Mouse (Mus musculus) liver, embryonic 11.5 days (tissue): ENCODE results near the gene Frmd8. TPM values are rescaled to one million over a fixed set of nuclear protein-coding genes. Genes with fewer than 3 reads are reported as not detected.

ENCODE experiments used
- ATAC-seq: fragments of 200-750 bp; cut with Nextera tagmentation; replicated peaks from 2 replicates; pipeline ENCODE4 v1.8.0; 2017; ENCODE audit warnings: moderate number of reproducible peaks, mild to moderate bottlenecking, moderate TSS enrichment, moderate library complexity; ENCODE audit not compliant: low FRiP score
- DNase-seq: peaks from one replicate; pipeline ENCODE4 v3.0.0-alpha.2; 2017; ENCODE audit warnings: low spot score
- H3K27ac ChIP-seq: fragments of 300-500 bp; sonication (generic); 2 replicates; pipeline ENCODE4 v1.5.1; 2014; ENCODE audit warnings: mild to moderate bottlenecking, low read depth, low read length, control low read depth
- H3K27me3 ChIP-seq: fragments of 300-500 bp; sonication (generic); replicated peaks from 2 replicates; pipeline ENCODE4 v1.6.1; 2014; ENCODE audit warnings: low read length, mixed read lengths; ENCODE audit not compliant: control insufficient read depth, insufficient read depth
- H3K36me3 ChIP-seq: fragments of 300-500 bp; sonication (generic); 2 replicates; pipeline ENCODE4 v1.6.1; 2014; ENCODE audit warnings: mild to moderate bottlenecking, low read length, moderate library complexity, mixed read lengths; ENCODE audit not compliant: control insufficient read depth, insufficient read depth
- H3K4me1 ChIP-seq: fragments of 300-500 bp; sonication (generic); replicated peaks from 2 replicates; pipeline ENCODE4 v1.6.1; 2014; ENCODE audit warnings: low read length, mixed read lengths; ENCODE audit not compliant: control insufficient read depth, insufficient read depth
- H3K4me2 ChIP-seq: fragments of 300-500 bp; sonication (generic); 2 replicates; pipeline ENCODE4 v1.6.1; 2014; ENCODE audit warnings: mild to moderate bottlenecking, control low read depth, moderate library complexity
- H3K4me3 ChIP-seq: fragments of 300-500 bp; sonication (generic); 2 replicates; pipeline ENCODE4 v1.5.1; 2014; ENCODE audit warnings: low read depth, low read length, control low read depth
- H3K9ac ChIP-seq: fragments of 300-500 bp; sonication (generic); 2 replicates; pipeline ENCODE4 v1.6.1; 2014; ENCODE audit warnings: low read depth, low read length, control low read depth
- H3K9me3 ChIP-seq: fragments of 300-500 bp; sonication (generic); 2 replicates; pipeline ENCODE4 v1.6.1; 2016; ENCODE audit warnings: low read length, inconsistent platforms, mixed read lengths; ENCODE audit not compliant: control insufficient read depth
- WGBS: fragments of 180-500 bp; shearing (Covaris S2); extraction: QIAGEN DNeasy Blood & Tissue Kit; methylation state at CpG from one replicate; pipeline ENCODE4 v1.1.7; 2014; 5-methylcytosine and 5-hydroxymethylcytosine counted together
- polyA plus RNA-seq: library from polyadenylated mRNA; unstranded; fragments of >200 nt; fragmentation: Nextera tagmentation; extraction: Ambion mirVana; gene quantifications from 2 replicates; pipeline ENCODE4 v1.2.1, GENCODE M21; 2014

The Frmd8 gene
- polyA plus RNA-seq, 1 experiment from 2014 or later: 26.8 TPM

DNA sequence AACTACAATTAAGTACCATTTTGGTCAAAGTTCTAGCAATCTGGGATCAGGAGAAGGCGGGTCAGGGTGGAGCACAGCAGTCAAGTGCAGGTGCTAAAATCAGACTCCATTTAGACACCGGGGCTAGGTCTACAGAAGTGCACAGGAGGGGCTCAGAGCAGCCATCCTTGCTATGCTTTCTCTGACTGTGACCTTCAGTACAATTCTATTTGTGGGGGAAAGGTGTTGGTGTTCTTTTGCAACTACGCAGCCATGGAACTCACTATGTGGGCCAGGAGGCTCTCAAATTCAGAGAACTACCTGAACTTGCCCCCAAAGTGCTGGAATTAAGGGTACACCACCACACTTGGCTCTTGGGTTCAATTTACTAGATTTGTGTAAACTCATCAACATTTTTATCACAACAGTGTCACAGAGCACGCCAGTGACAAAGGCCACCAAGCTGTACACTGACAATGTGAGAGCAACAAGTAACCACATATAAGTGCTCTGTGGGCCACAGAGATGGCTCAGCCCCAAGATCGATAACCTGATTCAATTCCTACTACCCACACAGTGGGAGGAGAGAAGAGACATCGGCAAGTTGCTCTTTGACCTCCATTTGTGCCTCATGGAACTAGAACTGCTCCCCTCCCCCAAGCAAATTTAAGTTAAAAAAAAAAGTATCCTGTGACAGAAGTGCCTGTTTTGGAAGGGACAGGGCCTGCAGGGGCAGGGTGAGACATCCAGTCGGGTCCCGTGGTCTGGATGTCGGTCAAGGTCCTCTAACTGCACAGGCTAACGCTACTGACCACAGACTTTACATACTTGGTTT is 41.6 kb downstream of the Frmd8 start:
- H3K4me2 ChIP-seq: no peak overlapping the region
- no peaks in the 10 kb centered on the region for H3K9me3 ChIP-seq
- peaks cover 7% of the 10 kb centered on the region for H3K4me1 ChIP-seq
- WGBS: 77% methylated on average over 10 of the region's 10 CpGs
- no peak overlapping the region for H3K4me3 ChIP-seq
- ATAC-seq: no peak
- H3K27me3 ChIP-seq: no peaks in the 10 kb centered on the region
- peak overlapping the region; percentile 38; the same call in 1 of the 2 replicates for H3K27ac ChIP-seq
- no peak overlapping the region for H3K9ac ChIP-seq
- DNase-seq: no peak
- H3K36me3 ChIP-seq: 0 out of 2 replicates have a peak, but pooled peaks cover 2% of the 10 kb centered on the region

DNA sequence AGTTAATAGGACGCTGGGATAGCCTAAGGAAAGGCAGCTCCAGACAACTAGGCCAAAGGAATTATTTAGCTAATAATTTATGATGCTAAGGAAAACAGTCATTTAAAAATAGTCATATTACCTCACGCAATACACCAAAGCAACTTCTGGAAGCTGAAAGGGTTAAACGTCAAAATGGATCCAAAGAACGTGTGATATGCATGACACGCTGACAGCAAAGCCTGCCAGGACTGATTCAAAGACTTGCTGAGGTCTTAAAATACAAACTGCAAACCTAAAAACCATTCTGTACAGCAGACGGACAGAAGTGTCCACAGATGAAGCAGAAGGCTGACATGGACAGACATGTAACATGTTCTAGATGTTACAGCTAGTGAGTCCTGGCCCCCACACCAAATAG is 42.7 kb downstream of the Frmd8 start:
- 64% methylated on average over 6 of the region's 6 CpGs for WGBS
- Histone ChIP-seq H3K9ac (no peak overlapping the region), H3K4me3 (no peak overlapping the region), H3K4me2 (no peak overlapping the region), H3K9me3 (no peaks in the 10 kb centered on the region), H3K4me1 (peaks cover 9% of the 10 kb centered on the region), H3K36me3 (0 out of 2 replicates have a peak, but pooled peaks cover 2% of the 10 kb centered on the region), H3K27me3 (no peaks in the 10 kb centered on the region), H3K27ac (no peak overlapping the region)
- DNase-seq (no peak), ATAC-seq (no peak)

DNA sequence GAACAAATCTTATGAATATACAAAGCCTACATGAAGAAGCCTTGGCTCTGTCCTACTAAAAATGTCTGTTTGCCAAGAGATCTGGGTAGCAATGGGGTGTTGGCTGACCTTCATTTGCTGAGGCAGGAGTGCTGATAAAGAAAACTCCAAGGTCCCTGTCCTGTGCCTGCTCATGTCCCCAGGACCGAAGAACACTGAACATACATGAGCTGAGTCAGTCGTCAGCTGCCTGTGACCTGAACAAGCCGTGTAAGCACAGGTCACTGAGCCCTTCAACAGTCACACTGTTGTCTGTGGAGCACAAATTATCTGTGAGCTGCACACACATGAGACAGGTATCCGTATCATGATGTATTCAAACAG is 43.1 kb downstream of the Frmd8 start:
- no peaks in the 10 kb centered on the region for H3K9me3 ChIP-seq
- DNase-seq (no peak), ATAC-seq (no peak)
- H3K27ac ChIP-seq: no peak overlapping the region
- no peaks in the 10 kb centered on the region for H3K27me3 ChIP-seq
- no peak overlapping the region for H3K9ac ChIP-seq
- no peak overlapping the region for H3K4me2 ChIP-seq
- WGBS: 86% methylated on average over 4 of the region's 4 CpGs
- H3K4me3 ChIP-seq: no peak overlapping the region
- 0 out of 2 replicates have a peak, but pooled peaks cover 2% of the 10 kb centered on the region for H3K36me3 ChIP-seq
- H3K4me1 ChIP-seq: peaks cover 12% of the 10 kb centered on the region

DNA sequence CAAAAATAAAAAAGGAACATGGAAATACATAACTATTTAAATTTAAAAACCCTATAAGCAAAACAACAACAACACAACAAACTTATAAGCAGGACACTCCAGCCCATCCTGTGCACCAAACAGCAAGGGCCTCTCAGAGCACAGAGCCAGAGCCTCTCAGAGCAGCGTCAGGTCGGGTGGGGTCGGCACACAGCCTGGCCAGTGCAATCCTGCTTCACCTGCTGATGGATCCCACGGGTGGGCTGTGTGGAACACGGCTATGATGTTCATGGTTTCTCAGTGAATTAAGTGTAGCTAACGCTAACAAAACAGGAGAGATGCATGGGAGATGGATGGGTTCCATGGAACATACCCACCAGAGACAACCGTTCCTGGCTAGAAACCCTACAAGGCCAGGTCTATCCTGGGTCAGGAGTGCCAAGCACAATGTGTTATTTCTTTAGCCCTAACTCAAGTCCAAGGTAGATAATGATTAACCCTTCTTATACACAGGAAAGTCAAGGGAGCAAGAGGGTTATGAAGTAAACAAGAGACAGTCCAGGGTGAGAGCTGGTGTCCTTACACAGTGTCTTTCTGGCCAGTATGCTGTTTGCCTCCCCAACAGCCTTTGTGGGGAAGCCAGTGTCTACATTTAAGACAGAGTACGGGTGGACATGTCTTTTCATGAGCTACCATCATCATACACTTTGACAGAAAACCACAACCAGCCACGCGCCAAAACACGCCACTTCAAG is 43.7 kb downstream of the Frmd8 start:
- ATAC-seq (no peak), DNase-seq (no peak)
- H3K4me3 ChIP-seq: no peak overlapping the region
- peaks cover 13% of the 10 kb centered on the region for H3K4me1 ChIP-seq
- WGBS: 80% methylated on average over 11 of the region's 11 CpGs
- H3K27me3 ChIP-seq: no peaks in the 10 kb centered on the region
- 0 out of 2 replicates have a peak, but pooled peaks cover 2% of the 10 kb centered on the region for H3K36me3 ChIP-seq
- H3K9ac ChIP-seq: no peak overlapping the region
- no peak overlapping the region for H3K27ac ChIP-seq
- no peaks in the 10 kb centered on the region for H3K9me3 ChIP-seq
- H3K4me2 ChIP-seq: no peak overlapping the region

DNA sequence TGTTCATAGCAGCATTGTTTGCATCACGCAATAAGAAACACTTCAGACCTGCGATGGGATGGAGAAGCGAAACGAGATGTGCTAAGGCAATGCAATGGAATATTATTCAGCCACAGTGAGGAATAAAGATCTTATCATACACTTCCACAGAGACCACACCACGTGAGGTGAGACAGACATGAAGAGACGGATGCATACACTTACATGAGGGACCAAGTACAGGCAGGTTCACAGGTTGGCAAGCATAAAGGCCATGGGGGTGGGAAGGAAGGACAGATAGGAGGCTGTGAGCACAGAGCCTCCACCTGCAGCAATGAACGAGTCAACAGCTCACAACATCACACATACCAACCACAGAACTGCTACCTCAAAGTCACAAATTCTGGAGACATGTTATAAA is 44.3 kb downstream of the Frmd8 start:
- peaks cover 13% of the 10 kb centered on the region for H3K4me1 ChIP-seq
- WGBS: 85% methylated on average over 7 of the region's 7 CpGs
- no peak overlapping the region for H3K9ac ChIP-seq
- no peak overlapping the region for H3K27ac ChIP-seq
- H3K9me3 ChIP-seq: no peaks in the 10 kb centered on the region
- H3K4me3 ChIP-seq: no peak overlapping the region
- ATAC-seq (no peak), DNase-seq (no peak)
- no peaks in the 10 kb centered on the region for H3K27me3 ChIP-seq
- 0 out of 2 replicates have a peak, but pooled peaks cover 2% of the 10 kb centered on the region for H3K36me3 ChIP-seq
- no peak overlapping the region for H3K4me2 ChIP-seq

DNA sequence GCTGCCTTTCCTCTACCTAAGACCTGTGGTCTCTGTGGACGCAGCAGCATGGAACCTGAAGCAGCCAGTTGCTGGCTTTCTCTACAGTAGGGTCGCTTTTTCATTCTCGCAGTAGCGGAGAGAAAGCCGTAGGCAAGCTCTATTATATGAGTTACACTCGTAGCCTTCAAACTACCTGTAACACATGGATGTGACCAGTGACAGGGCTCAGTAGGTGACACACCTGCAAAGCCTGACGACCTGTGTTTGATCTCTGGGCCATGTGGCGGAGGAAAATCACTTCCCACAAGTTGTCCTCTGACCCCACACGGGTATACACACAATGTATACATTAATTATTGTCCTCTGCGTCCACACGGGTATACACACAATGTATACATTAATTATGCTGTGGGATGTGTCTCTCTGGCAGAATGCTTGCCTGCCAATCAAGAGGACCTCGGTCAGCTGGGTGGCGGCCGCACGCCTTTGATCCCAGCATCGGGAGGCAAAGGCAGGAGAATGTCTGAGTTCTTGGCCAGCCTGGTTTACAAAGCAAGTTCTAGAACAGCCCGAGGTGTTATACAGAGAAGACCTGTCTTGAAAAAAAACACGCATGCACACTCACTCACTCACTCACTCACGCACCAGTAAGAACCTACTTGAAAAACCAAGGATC is 45.0 kb downstream of the Frmd8 start:
- DNase-seq (no peak), ATAC-seq (no peak)
- Histone ChIP-seq H3K27me3 (no peaks in the 10 kb centered on the region), H3K27ac (no peak overlapping the region), H3K4me3 (no peak overlapping the region), H3K9me3 (no peaks in the 10 kb centered on the region), H3K36me3 (0 out of 2 replicates have a peak, but pooled peaks cover 1% of the 10 kb centered on the region), H3K9ac (no peak overlapping the region), H3K4me1 (peaks cover 11% of the 10 kb centered on the region), H3K4me2 (no peak overlapping the region)
- WGBS: 86% methylated on average over 19 of the region's 19 CpGs

DNA sequence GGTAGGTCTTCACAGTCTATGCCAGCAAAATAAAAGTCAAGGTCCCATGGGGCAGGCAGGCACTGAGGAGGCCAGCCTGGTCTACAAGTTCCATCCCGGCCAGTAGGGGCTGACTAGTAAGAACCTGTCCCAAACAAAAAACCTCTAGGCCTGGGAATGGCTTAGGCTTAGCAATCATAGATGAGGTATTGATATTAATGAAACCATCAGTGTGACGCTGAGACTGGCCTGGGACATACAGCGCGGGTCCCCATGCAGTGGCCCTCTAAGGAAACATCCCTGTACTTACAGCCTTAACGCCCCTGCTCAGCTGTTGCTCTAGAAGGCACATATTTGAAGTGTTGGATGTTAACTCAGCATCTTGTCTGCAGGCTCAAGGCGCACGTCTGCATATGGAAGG is 46.2 kb downstream of the Frmd8 start:
- Histone ChIP-seq H3K4me3 (no peak overlapping the region), H3K4me1 (peaks cover 20% of the 10 kb centered on the region), H3K36me3 (no peaks in the 10 kb centered on the region), H3K4me2 (no peak overlapping the region), H3K9ac (no peak overlapping the region), H3K9me3 (no peaks in the 10 kb centered on the region), H3K27ac (no peak overlapping the region), H3K27me3 (no peaks in the 10 kb centered on the region)
- DNase-seq (no peak), ATAC-seq (no peak)
- WGBS: 86% methylated on average over 7 of the region's 7 CpGs

DNA sequence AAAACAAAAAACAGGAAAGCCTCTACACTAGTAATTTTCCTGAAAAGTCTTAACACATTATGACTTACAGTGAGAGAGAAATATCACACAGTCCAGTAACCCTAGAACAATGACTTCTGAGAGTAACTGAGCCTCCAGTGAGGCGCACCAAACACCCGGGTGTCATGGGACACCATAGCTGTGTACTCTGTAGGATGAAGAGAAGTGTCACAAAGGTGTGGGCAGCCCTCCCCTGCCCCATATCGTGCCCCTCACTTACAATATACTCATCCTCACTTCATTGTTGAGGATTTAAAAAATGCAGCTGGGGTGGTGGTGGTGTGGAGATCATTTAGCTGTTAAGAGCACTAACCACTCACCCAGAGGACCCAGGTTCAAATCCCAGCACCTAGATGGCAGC is 46.9 kb downstream of the Frmd8 start:
- H3K36me3 ChIP-seq: no peaks in the 10 kb centered on the region
- H3K27ac ChIP-seq: no peak overlapping the region
- no peaks in the 10 kb centered on the region for H3K9me3 ChIP-seq

More for the DNA sequence above, 46.9 kb downstream of the Frmd8 start:
- H3K27me3 ChIP-seq: no peaks in the 10 kb centered on the region
- H3K9ac ChIP-seq: no peak overlapping the region
- H3K4me1 ChIP-seq: peaks cover 25% of the 10 kb centered on the region
- no peak overlapping the region for H3K4me2 ChIP-seq
- no peak for ATAC-seq
- WGBS: 85% methylated on average over 3 of the region's 3 CpGs
- H3K4me3 ChIP-seq: no peak overlapping the region
- no peak for DNase-seq
